Mouse (Mus musculus) stomach, postnatal 0 days (tissue): ENCODE data around the gene Wnt7a.

Experiments
- CTCF ChIP-seq: IDR thresholded peaks from 2 replicates; pipeline ENCODE4 v1.5.1; 2016; ENCODE audit warnings: antibody characterized with exemption, low read depth, mild to moderate bottlenecking, moderate library complexity
- EP300 ChIP-seq: optimal IDR thresholded peaks from 2 replicates; pipeline ENCODE3; 2016; ENCODE audit warnings: antibody characterized with exemption

- no peak for TF ChIP-seq CTCF
- TF ChIP-seq EP300: no peak
Measured at GRCm38 (mm10) chr6:91358394-91358793, 52.8 kb downstream of the Wnt7a start.
